Mouse (Mus musculus) thymus, adult 2 months (tissue): Measurements from ENCODE around the gene Hist1h2ak. TPM values are rescaled to one million over a fixed set of nuclear protein-coding genes. Genes with fewer than 3 reads are reported as not detected.
"Not testable (repeated sequence)": the region's sequence is repeated elsewhere in the genome, so short reads cannot be mapped to it uniquely, and the experiment has no call there.

Experiments used
- DNase-seq: peaks from one replicate; pipeline ENCODE4 v3.0.0; 2021
- H3K27ac ChIP-seq: fragments of 200-500 bp; 2 replicates; pipeline ENCODE4 v1.5.1; 2012; ENCODE audit warnings: low read length, control low read depth; ENCODE audit not compliant: control insufficient read depth, insufficient read depth
- H3K27me3 ChIP-seq: fragments of 200-500 bp; 2 replicates; pipeline ENCODE4 v1.6.1; 2012; ENCODE audit warnings: mild to moderate bottlenecking, low read length, moderate library complexity, mixed read lengths; ENCODE audit not compliant: control insufficient read depth, insufficient read depth
- H3K36me3 ChIP-seq: fragments of 200-500 bp; 2 replicates; pipeline ENCODE4 v1.6.1; 2012; ENCODE audit warnings: mild to moderate bottlenecking, low read length, moderate library complexity; ENCODE audit not compliant: control insufficient read depth, insufficient read depth
- H3K4me1 ChIP-seq: fragments of 200-500 bp; replicated peaks from 2 replicates; pipeline ENCODE4 v1.6.1; 2012; ENCODE audit warnings: low read length; ENCODE audit not compliant: control insufficient read depth, insufficient read depth
- H3K4me3 ChIP-seq: fragments of 200-500 bp; 2 replicates; pipeline ENCODE4 v1.5.1; 2012; ENCODE audit warnings: mild to moderate bottlenecking, low read length, control low read depth, moderate library complexity; ENCODE audit not compliant: control insufficient read depth, insufficient read depth
- CTCF ChIP-seq: fragments of 200-500 bp; IDR thresholded peaks from 2 replicates; pipeline ENCODE4 v1.5.1; 2012; ENCODE audit warnings: mild to moderate bottlenecking, control low read depth, low read length, moderate library complexity, borderline replicate concordance; ENCODE audit not compliant: control insufficient read depth, poor library complexity, insufficient read depth; ENCODE audit errors: extremely low read depth
- POLR2A ChIP-seq: fragments of 200-500 bp; IDR thresholded peaks from 2 replicates; pipeline ENCODE4 v1.6.1; 2012; ENCODE audit warnings: mild to moderate bottlenecking, low read length, control low read depth, moderate library complexity; ENCODE audit not compliant: control insufficient read depth, poor library complexity, insufficient read depth; ENCODE audit errors: extremely low read depth
- WGBS: fragments of 180-500 bp; shearing (Covaris S2); methylation state at CpG from one replicate; pipeline ENCODE4 v1.1.7; 2018; 5-methylcytosine and 5-hydroxymethylcytosine counted together
- polyA plus RNA-seq: library from polyadenylated mRNA; depleted of rRNA; stranded (reverse); fragments of >200 nt; gene quantifications from 2 replicates; pipeline ENCODE4 v1.2.3, GENCODE M21; 2012

Hist1h2ak gene
- polyA plus RNA-seq, 1 experiment, result 302 TPM

DNA sequence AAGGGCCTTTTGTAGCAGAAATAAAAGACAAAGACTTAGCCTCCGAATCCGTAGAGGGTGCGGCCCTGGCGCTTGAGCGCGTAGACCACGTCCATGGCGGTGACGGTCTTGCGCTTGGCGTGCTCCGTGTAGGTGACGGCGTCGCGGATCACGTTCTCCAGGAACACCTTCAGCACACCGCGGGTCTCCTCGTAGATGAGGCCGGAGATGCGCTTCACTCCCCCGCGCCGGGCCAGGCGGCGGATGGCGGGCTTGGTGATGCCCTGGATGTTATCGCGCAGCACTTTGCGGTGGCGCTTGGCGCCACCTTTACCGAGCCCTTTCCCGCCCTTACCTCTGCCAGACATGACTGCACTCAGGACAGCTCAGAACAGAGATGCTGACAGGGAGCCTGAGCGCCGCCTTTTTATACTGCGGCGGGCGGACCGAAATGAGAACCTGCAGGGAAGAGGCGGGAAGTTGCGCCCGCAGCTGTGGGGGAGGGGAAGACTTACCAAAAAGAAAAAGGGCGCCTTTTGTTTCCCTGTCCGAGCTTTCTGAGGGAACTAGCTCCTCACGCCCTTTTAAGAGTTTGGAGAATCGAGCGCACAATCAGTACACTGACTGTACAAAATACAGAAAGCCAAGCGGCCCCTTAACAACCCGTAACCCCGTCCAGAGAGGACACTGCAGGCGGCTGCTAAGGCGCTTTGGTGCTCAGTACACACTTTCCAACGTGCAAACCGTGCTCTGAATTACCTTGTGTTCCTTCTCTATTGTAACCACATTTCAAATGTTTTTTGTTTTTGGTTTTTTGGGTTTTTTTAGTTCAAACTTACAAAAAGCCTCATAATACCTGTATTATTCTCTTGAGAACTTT, 3.2 kb downstream of the Hist1h2ak start, which contains the start of gene Hist1h4k:
TSS of gene Hist1h4k (minus strand) at position 347 of the 859 bp plus-strand sequence.
- DNase-seq, result peak; percentile 96
- H3K4me1 ChIP-seq, H3K36me3 ChIP-seq, H3K27me3 ChIP-seq: not testable (repeated sequence)
- WGBS, result under 1% methylated on average over 46 of the region's 56 CpGs
- Histone ChIP-seq H3K4me3 (peak within 1 kb of the TSS; percentile 61), H3K27ac (peak within 1 kb of the TSS; percentile 96)
- TF ChIP-seq POLR2A, result peak; percentile 84

DNA sequence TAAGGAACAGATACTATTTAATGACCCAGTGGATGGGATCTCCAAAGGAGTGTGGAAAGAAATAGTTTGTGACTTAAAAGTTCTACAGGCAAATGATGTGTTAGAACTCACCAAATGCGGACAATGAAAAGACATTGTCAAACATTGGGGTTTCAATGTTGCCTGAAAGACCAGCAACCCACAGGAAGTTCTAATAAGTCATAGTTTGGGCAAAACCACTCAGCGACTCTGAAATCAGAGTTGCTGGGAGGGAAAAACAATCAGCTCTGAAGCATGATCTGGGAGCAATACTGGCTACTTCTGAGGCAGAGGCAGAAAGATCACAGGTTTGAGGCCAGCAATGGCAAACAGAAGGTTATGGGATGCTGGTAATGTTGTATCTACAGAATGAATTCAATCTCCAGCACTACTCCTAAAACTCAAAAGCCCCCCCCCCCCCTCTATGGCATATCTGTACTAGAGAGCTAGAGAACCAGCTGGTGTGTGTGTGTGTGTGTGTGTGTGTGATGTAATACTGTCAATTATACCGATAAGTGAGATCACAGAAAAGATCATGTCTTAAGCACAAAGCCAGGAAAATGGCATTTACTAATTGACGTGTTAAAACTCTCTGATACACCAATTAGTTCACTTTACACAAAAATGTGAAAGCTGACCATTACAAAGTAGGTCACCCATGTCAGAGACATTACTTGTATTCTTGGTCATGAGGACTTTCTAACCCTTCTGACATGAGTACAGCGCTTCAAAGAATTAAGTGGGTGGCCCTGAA, 4.1 kb downstream of the Hist1h2ak start:
- peak overlapping the region; percentile 42 for H3K27ac ChIP-seq
- TF ChIP-seq CTCF (no peak), POLR2A (no peak)
- no peak for DNase-seq
- peak overlapping the region; percentile 61 for H3K4me3 ChIP-seq
- peaks cover 7% of the 10 kb centered on the region for H3K4me1 ChIP-seq
- 3% methylated on average over 5 of the region's 5 CpGs for WGBS
- no peaks in the 10 kb centered on the region for H3K27me3 ChIP-seq
- no peaks in the 10 kb centered on the region for H3K36me3 ChIP-seq

DNA sequence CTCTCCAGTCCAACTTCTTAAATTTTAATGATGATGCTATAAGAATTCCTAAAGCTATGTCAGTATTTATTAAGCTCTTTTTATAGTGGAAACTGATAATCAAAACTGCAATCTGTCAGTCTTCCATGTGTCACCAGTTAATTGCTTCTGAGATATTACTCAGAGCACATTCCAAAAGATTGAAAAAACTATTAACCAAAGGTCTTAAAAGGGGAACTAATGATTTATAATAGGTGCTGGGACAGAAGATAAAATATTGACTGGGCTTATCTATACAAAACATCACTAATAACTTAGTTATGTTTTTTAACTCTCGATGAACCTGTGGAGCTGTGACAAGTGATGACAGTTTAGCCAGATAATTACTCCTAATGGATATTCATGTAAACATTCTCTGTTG, 8.6 kb downstream of the Hist1h2ak start:
- TF ChIP-seq POLR2A, result no peak
- no peak for TF ChIP-seq CTCF
- Histone ChIP-seq H3K4me3 (no peak overlapping the region), H3K27me3 (no peaks in the 10 kb centered on the region), H3K36me3 (no peaks in the 10 kb centered on the region), H3K4me1 (peaks cover 5% of the 10 kb centered on the region; the same call in 1 of the 2 replicates), H3K27ac (no peak overlapping the region)
- no peak for DNase-seq
- WGBS, result 95% methylated on average over 1 of the region's 1 CpGs

DNA sequence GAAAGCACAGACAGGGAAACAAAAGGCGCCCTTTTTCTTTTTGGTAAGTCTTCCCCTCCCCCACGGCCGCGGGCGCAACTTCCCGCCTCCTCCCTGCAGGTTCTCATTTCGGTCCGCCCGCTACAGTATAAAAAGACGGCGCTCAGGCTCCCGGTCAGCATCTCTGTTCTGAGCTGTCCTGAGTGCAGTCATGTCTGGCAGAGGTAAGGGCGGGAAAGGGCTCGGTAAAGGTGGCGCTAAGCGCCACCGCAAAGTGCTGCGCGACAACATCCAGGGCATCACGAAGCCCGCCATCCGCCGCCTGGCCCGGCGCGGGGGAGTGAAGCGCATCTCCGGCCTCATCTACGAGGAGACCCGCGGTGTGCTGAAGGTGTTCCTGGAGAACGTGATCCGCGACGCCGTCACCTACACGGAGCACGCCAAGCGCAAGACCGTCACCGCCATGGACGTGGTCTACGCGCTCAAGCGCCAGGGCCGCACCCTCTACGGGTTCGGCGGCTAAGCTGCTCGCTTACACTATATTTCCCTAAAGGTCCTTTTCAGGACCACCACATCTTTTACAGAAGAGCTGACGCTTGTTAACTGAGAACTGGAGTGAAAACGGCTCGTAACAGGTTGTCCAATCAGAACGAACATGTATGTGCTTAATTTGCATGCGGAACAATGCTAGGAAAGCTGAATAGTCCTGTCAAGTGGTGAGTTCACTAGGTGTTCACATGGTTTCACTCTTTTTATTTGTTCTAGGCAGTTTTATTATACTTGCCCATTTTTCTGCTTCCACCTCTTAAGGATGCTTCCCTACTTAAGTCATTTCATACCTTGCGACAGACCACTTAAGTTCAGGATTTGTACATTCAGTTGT, 18.5 kb downstream of the Hist1h2ak start, which contains the start of gene Hist1h4j:
TSS of gene Hist1h4j (plus strand) at position 159 of the 862 bp plus-strand sequence.
- TF ChIP-seq CTCF (0 out of 2 replicates have a peak, but pooled peaks have one; percentile 2), POLR2A (peak; percentile 75; the same call in 1 of the 2 replicates)
- H3K27ac ChIP-seq, result peak within 1 kb of the TSS; percentile 94
- DNase-seq, result peak; percentile 80
- H3K36me3 ChIP-seq, H3K4me1 ChIP-seq, H3K27me3 ChIP-seq: not testable (repeated sequence)
- peak within 1 kb of the TSS; percentile 45 for H3K4me3 ChIP-seq
- WGBS, result under 1% methylated on average over 51 of the region's 56 CpGs

DNA sequence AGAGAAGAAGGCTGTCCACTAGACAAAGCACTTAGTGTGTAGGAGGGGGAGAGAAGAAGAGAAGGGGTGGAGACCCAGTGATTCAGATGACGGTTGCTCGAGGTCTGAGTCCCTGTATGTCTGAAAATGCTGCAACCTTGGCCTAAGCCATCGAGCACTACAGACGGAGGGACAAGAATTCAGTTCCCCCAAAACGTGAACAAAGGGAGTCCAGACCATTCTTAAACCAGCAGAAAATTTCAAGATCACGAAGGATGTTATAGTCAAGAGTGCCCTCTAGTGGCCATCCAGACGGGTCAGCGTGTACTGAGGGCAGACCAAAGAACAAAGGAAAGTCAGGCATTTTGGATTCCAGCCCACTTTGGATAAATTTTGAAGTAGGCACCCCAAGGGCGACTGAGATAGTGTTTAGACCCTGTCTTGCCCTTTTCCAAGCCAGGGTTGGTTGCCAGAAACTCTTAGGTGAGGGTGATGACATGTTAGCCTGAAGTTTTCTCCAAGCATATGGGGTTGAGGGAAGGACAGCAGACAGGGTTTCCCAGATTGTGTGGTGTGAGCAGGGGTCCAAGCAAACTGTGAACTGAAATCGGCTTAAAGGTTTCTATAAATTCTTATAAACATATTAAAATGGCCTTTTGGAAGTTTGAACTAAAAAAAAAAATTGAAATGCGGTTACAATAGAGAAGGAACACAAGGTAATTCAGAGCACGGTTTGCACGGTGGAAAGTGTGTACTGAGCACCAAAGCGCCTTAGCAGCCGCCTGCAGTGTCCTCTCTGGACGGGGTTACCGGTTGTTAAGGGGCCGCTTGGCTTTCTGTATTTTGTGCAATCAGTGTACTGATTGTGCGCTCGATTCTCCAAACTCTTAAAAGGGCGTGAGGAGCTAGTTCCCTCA, 19.4 kb downstream of the Hist1h2ak start:
- Histone ChIP-seq H3K27me3 (no peaks in the 10 kb centered on the region), H3K36me3 (no peaks in the 10 kb centered on the region), H3K4me1 (peaks cover 6% of the 10 kb centered on the region; the same call in 1 of the 2 replicates), H3K27ac (peak overlapping the region; percentile 94), H3K4me3 (peak overlapping the region; percentile 45)
- peak; percentile 79 for DNase-seq
- TF ChIP-seq POLR2A, result no peak
- no peak for TF ChIP-seq CTCF
- 1% methylated on average over 21 of the region's 21 CpGs for WGBS
